Mouse (Mus musculus) hindbrain, embryonic 16.5 days (tissue): ENCODE measurements around the gene Exoc6. TPM values are rescaled to one million over a fixed set of nuclear protein-coding genes. Genes with fewer than 3 reads are reported as not detected.

Source experiments
- ATAC-seq: fragments of 200-750 bp; cut with Nextera tagmentation; 2 replicates; pipeline ENCODE4 v1.8.0; 2017; ENCODE audit warnings: moderate TSS enrichment, moderate library complexity
- H3K27ac ChIP-seq: fragments of 300-500 bp; sonication (generic); 2 replicates; pipeline ENCODE4 v1.5.1; 2014; ENCODE audit warnings: low read depth, mild to moderate bottlenecking, control low read depth, low read length, moderate library complexity
- H3K27me3 ChIP-seq: fragments of 300-500 bp; sonication (generic); replicated peaks from 2 replicates; pipeline ENCODE4 v1.6.1; 2014; ENCODE audit warnings: low read length; ENCODE audit not compliant: control insufficient read depth, insufficient read depth
- H3K36me3 ChIP-seq: fragments of 300-500 bp; sonication (generic); 2 replicates; pipeline ENCODE4 v1.6.1; 2014; ENCODE audit warnings: mild to moderate bottlenecking, low read length, moderate library complexity, mixed read lengths; ENCODE audit not compliant: control insufficient read depth, insufficient read depth
- H3K4me1 ChIP-seq: fragments of 300-500 bp; sonication (generic); 2 replicates; pipeline ENCODE4 v1.6.1; 2014; ENCODE audit warnings: low read depth, low read length; ENCODE audit not compliant: control insufficient read depth, insufficient read depth
- H3K4me2 ChIP-seq: fragments of 300-500 bp; sonication (generic); 2 replicates; pipeline ENCODE4 v1.6.1; 2014; ENCODE audit warnings: mild to moderate bottlenecking, low read length, control low read depth, moderate library complexity
- H3K4me3 ChIP-seq: fragments of 300-500 bp; sonication (generic); 2 replicates; pipeline ENCODE4 v1.5.1; 2014; ENCODE audit warnings: mild to moderate bottlenecking, low read length, control low read depth, moderate library complexity
- H3K9ac ChIP-seq: fragments of 300-500 bp; sonication (generic); 2 replicates; pipeline ENCODE4 v1.6.1; 2014; ENCODE audit warnings: low read depth, mild to moderate bottlenecking, control low read depth, low read length, moderate library complexity
- H3K9me3 ChIP-seq: fragments of 300-500 bp; sonication (generic); 2 replicates; pipeline ENCODE4 v1.6.1; 2014; ENCODE audit warnings: mild to moderate bottlenecking, low read length, moderate library complexity; ENCODE audit not compliant: control insufficient read depth
- WGBS: fragments of 180-500 bp; shearing (Covaris S2); extraction: QIAGEN DNeasy Blood & Tissue Kit; methylation state at CpG from one replicate; pipeline ENCODE4 v1.1.7; 2014; 5-methylcytosine and 5-hydroxymethylcytosine counted together
- polyA plus RNA-seq: library from polyadenylated mRNA; unstranded; fragments of >200 nt; fragmentation: Nextera tagmentation; extraction: Ambion mirVana; gene quantifications from 2 replicates; pipeline ENCODE4 v1.2.1, GENCODE M21; 2015

Exoc6 gene
- polyA plus RNA-seq, 1 experiment from 2014 or later: 21.7 TPM

- H3K4me2 ChIP-seq: no peak overlapping the region
These were observed 35.5 kb downstream of the Exoc6 start for GRCm38 (mm10) chr19:37585684-37586083.

GRCm38 (mm10) chr19:37590544-37590943 lies 40.3 kb downstream of the Exoc6 start:
- Histone ChIP-seq H3K4me1 (no peaks in the 10 kb centered on the region), H3K4me2 (no peak overlapping the region), H3K27ac (no peak overlapping the region), H3K9ac (no peak overlapping the region), H3K36me3 (peaks cover 4% of the 10 kb centered on the region; the same call in 1 of the 2 replicates), H3K9me3 (no peaks in the 10 kb centered on the region), H3K4me3 (no peak overlapping the region), H3K27me3 (no peaks in the 10 kb centered on the region)
- no peak for ATAC-seq
- 97% methylated on average over 7 of the region's 7 CpGs for WGBS

More at GRCm38 (mm10) chr19:37585684-37586083, 35.5 kb downstream of the Exoc6 start:
- no peak overlapping the region for H3K9ac ChIP-seq
- no peak for ATAC-seq
- H3K4me3 ChIP-seq: no peak overlapping the region
- WGBS: 72% methylated on average over 8 of the region's 8 CpGs
- H3K27me3 ChIP-seq: no peaks in the 10 kb centered on the region
- no peak overlapping the region for H3K27ac ChIP-seq
- no peaks in the 10 kb centered on the region for H3K36me3 ChIP-seq
- no peaks in the 10 kb centered on the region for H3K9me3 ChIP-seq
- no peaks in the 10 kb centered on the region for H3K4me1 ChIP-seq

GRCm38 (mm10) chr19:37601968-37602848 lies 52.0 kb downstream of the Exoc6 start:
- peaks cover 2% of the 10 kb centered on the region; the same call in 1 of the 2 replicates for H3K4me1 ChIP-seq
- no peaks in the 10 kb centered on the region for H3K27me3 ChIP-seq
- 0 out of 2 replicates have a peak, but pooled peaks cover 2% of the 10 kb centered on the region for H3K36me3 ChIP-seq
- H3K9ac ChIP-seq: no peak overlapping the region
- H3K4me2 ChIP-seq: peak overlapping the region; percentile 27; the same call in 1 of the 2 replicates
- no peaks in the 10 kb centered on the region for H3K9me3 ChIP-seq
- peak; percentile 74 for ATAC-seq
- H3K27ac ChIP-seq: no peak overlapping the region
- WGBS: 37% methylated on average over 22 of the region's 22 CpGs
- 0 out of 2 replicates have a peak overlapping the region, but pooled peaks have one; percentile 5 for H3K4me3 ChIP-seq

DNA sequence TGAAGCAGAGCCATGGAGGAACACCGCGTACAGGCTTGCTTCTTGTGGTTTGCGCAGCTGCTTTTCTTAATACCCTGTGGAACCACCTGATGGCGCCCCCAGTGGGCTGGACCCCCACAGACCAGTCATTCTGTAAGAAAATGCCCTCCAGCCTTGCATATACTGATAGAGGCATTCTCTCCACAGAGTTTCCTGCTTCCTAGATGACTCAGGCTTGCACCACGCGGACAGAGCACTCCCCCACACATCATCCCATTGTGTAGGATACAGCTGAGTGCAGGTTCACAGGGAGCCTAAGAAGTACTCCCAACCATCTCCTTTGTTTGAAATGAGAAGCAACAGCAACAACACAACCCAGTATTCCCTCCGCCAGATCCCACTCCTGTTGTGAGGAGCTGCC lies 59.8 kb downstream of the Exoc6 start:
- Histone ChIP-seq H3K9me3 (no peaks in the 10 kb centered on the region), H3K36me3 (no peaks in the 10 kb centered on the region), H3K4me3 (no peak overlapping the region), H3K27ac (no peak overlapping the region), H3K27me3 (no peaks in the 10 kb centered on the region), H3K4me1 (no peaks in the 10 kb centered on the region), H3K9ac (no peak overlapping the region), H3K4me2 (no peak overlapping the region)
- WGBS: 71% methylated on average over 7 of the region's 7 CpGs
- no peak for ATAC-seq

DNA sequence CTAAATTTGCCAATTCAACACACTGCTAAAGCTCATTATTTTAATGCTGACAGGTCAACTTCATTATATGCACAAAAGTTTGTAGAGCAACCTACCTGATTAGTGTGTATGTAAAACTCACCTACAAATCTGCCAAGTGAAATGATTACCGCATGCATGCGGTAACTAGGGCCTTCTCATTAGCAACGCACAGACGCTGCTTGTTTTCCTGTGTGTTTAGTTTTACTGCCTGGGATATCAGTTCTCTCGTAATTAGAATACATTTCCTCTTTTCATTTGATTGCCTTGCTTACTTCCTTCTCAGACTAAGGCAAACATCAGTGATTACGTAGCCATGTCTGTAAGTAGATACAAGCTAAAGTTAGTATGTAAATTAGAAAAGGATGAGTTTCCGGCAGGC lies 62.7 kb downstream of the Exoc6 start:
- Histone ChIP-seq H3K9me3 (no peaks in the 10 kb centered on the region), H3K4me2 (no peak overlapping the region), H3K4me3 (no peak overlapping the region), H3K27ac (no peak overlapping the region), H3K36me3 (peaks cover 2% of the 10 kb centered on the region; the same call in 1 of the 2 replicates), H3K4me1 (no peaks in the 10 kb centered on the region), H3K27me3 (no peaks in the 10 kb centered on the region), H3K9ac (no peak overlapping the region)
- ATAC-seq: no peak
- WGBS: 77% methylated on average over 7 of the region's 7 CpGs

DNA sequence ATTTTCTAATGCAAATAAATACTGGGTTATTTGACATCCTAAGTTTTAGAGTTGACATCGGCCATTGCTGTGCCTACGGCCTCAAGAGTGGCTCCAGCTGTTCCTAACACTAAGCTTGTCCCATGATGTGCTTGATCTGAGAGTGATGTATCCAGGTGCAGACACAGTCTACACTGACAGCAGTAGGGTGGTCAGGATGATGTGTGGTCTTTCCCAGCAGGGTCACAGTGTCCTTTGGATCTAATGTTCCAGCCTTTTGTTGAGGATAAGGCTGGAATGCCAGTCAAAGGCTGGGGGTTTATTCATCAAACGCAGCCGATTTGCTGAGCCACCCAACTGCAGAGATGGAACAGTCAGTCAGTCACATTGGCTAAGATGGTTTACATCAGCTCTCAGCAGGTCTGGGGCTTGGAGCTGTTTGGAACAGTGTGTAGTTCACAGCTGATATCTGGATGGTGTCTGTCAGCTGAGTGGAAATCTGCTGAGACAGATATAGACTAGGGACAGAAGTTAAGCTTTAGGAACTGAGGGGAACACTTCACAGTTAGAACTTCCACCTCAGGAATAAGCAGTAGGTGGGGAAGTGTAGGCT lies 64.9 kb downstream of the Exoc6 start:
- H3K9ac ChIP-seq: no peak overlapping the region
- no peaks in the 10 kb centered on the region for H3K9me3 ChIP-seq
- 52% methylated on average over 4 of the region's 4 CpGs for WGBS
- H3K36me3 ChIP-seq: peaks cover 2% of the 10 kb centered on the region; the same call in 1 of the 2 replicates
- no peak overlapping the region for H3K4me3 ChIP-seq
- no peaks in the 10 kb centered on the region for H3K27me3 ChIP-seq
- no peak overlapping the region for H3K4me2 ChIP-seq
- ATAC-seq: no peak
- no peak overlapping the region for H3K27ac ChIP-seq
- no peaks in the 10 kb centered on the region for H3K4me1 ChIP-seq

GRCm38 (mm10) chr19:37647994-37648393 lies 97.8 kb downstream of the Exoc6 start:
- Histone ChIP-seq H3K4me2 (no peak overlapping the region), H3K4me1 (no peaks in the 10 kb centered on the region), H3K9me3 (no peaks in the 10 kb centered on the region), H3K27me3 (no peaks in the 10 kb centered on the region), H3K9ac (no peak overlapping the region), H3K27ac (no peak overlapping the region), H3K36me3 (no peaks in the 10 kb centered on the region), H3K4me3 (no peak overlapping the region)
- 48% methylated on average over 2 of the region's 2 CpGs for WGBS
- ATAC-seq: no peak

DNA sequence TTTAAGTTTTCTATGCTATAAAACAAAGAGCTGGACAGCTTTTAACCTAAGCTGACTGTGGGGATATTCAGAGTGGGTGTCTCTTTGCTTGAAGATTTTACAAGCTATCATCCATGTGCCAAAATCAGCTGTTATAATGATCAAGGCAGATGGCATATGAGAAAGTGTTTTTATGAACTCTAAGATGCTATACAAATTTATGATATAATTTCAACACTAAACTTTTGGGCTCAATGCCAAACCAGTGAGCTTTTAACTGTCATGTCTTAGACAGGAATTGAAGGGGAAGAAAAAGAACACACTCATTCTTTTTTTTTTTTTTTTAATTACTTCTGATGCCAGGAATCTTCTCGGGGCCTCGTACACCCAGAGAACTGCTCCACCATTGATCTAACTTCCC lies 100.3 kb downstream of the Exoc6 start:
- 70% methylated on average over 2 of the region's 2 CpGs for WGBS
- Histone ChIP-seq H3K27ac (no peak overlapping the region), H3K9me3 (no peaks in the 10 kb centered on the region), H3K4me2 (no peak overlapping the region), H3K9ac (no peak overlapping the region), H3K36me3 (no peaks in the 10 kb centered on the region), H3K27me3 (0 out of 2 replicates have a peak, but pooled peaks cover 2% of the 10 kb centered on the region), H3K4me3 (no peak overlapping the region), H3K4me1 (no peaks in the 10 kb centered on the region)
- ATAC-seq: no peak

DNA sequence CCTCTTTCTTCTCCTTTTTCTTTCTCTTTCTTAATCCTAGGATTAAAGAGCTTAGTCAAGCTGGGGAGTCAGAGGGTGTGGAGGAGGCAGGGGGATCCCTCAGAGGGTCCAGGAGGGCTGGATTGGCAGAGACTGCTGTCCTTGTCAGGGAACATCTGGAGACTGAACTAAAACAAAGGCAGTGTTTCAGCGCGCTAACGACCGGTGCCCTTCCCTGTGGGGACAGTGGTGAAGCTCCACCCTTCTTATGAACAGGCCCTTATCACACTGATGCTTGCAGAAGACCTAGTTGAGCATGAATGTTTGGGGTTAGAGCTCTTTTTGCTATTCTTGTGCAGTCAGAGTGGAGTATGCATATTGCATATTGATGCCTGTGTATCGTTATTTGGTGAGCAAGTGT lies 103.8 kb downstream of the Exoc6 start:
- H3K4me3 ChIP-seq: no peak overlapping the region
- no peaks in the 10 kb centered on the region for H3K9me3 ChIP-seq
- ATAC-seq: no peak
- H3K9ac ChIP-seq: no peak overlapping the region
- H3K27ac ChIP-seq: no peak overlapping the region
- H3K27me3 ChIP-seq: 0 out of 2 replicates have a peak, but pooled peaks cover 2% of the 10 kb centered on the region
- H3K36me3 ChIP-seq: no peaks in the 10 kb centered on the region
- H3K4me1 ChIP-seq: no peaks in the 10 kb centered on the region
- no peak overlapping the region for H3K4me2 ChIP-seq
- WGBS: 34% methylated on average over 5 of the region's 5 CpGs
